Mouse (Mus musculus): ENCODE measurements at regions not wholly inside any gene's neighbourhood (a gene's known extent, or its start where the extent isn't known, plus 50 kb on each side); places are given as distances from the start of the nearest gene placed in this dataset.

- no peak for DNase-seq (ENCODE audit: low spot score in 2 of 2)
These were observed 64.8 kb upstream of the Cenpw start for GRCm38 (mm10) chr10:30265129-30265528.

GRCm38 (mm10) chr10:30259716-30260115, 59.4 kb upstream of the Cenpw start:
- DNase-seq (ENCODE audit: low spot score in 2 of 2), result no peak

- peak in 1 of 2 experiments; percentile 10 for DNase-seq (ENCODE audit: low spot score in 2 of 2)
These were observed 57.5 kb upstream of the Cenpw start for GRCm38 (mm10) chr10:30257889-30258288.
